Mouse (Mus musculus): ENCODE measurements around the gene Snrpb2.

DNA sequence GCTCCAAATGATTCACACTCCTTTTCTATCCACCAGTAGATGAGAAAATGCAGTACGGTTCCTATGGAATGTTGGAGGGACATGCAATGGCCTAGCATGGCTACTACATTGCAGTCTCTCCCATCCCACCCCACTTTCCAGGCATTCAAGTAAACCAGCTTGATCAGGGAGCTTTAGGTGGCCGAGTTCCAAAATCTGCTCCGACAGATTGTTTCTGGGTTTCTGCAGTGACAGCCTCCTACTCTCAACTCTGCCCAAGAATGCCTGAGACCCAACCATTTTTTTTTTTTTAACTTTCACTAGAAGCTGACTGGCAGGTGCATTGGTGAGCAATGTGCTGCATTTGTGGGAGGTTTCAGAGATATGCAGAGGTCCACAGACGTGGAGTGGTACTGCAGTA lies 51.9 kb downstream of the Snrpb2 start:
- TF ChIP-seq CTCF (conservative IDR thresholded peaks at IDR 0.05; ENCODE audit: low read length) = no peak
- TF ChIP-seq POU5F1 (IDR thresholded peaks at IDR 0.05; ENCODE audit: borderline replicate concordance, low read length) = no peak
- TF ChIP-seq NANOG (IDR thresholded peaks at IDR 0.05; ENCODE audit: borderline replicate concordance, low read length) = no peak
